Mouse (Mus musculus): ENCODE results near the gene Glyctk.

DNA sequence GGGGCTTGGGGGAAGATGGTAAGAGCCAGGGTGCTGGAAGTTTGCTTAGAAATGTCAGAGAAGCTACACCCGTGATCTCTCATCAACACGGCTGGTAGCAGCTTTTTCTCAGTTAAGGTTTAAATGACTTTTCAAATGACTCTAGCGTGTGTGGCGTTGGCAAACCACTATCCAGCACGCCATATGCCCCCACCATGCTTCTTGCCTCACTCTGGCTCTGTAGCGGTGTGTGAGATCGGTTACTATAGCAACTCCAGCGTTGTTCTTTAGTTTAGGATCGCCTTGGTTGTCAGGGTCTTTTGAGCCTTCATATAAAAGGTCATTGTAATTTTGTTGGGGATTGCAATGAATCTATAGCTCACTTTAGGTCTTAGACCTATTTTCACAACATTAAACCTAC, 38.9 kb downstream of the Glyctk start:
- TF ChIP-seq GATA1 (IDR thresholded peaks at IDR 0.05; ENCODE audit: borderline replicate concordance, low read length) (no peak), FLI1 (IDR thresholded peaks at IDR 0.05; ENCODE audit: low read length) (no peak)
